21 mouse cellular contexts compared by ENCODE assay signal in the genomic region with DNA sequence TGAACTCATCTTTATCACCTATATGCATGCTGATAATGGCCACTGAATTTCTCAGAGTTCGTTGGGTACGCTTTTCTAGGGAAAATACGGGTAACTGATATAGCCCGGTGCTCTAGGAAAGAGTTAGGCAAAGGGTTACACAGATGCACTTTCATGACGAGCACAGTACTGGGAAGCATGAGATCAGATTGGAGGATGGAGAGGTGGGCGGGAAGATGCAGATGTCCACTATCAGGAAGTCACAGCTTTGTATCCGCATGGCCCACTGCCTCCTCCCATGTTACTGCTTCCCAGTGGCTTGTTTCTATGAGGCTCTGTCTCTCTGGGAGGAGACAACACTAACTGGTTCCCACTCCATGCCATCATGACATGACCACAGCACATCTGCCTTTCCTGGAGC.
"Had no signal": no experiment of that assay in that cellular context is flagged by ENCODE, and none has a peak within 500 bp of the region (broad histone marks: within the 10 kb centered on the region; RNA-seq: fewer than 3 reads in every experiment).

No protein-coding gene starts in this region.

- H3K4me2 ChIP-seq: lung, embryonic 15.5 days; midbrain, embryonic 13.5 days; neural tube, embryonic 13.5 days had no signal

- H3K9me3 ChIP-seq: lung, embryonic 15.5 days; midbrain, embryonic 10.5 days; midbrain, embryonic 13.5 days; neural tube, embryonic 13.5 days had no signal

- H3K27me3 ChIP-seq: lung, embryonic 15.5 days; midbrain, embryonic 13.5 days; neural tube, embryonic 13.5 days had no signal

- H3K36me3 ChIP-seq: lung, embryonic 15.5 days; midbrain, embryonic 10.5 days; midbrain, embryonic 13.5 days; neural tube, embryonic 13.5 days had no signal

- H3K4me3 ChIP-seq: layer of hippocampus, adult 2 months; left cerebral cortex, adult 2 months; lung, embryonic 15.5 days; megakaryocyte, embryonic 14.5 days; midbrain, embryonic 10.5 days; midbrain, embryonic 13.5 days; myocyte; neural tube, embryonic 13.5 days had no signal

- H3K27ac ChIP-seq: kidney, postnatal 0 days; layer of hippocampus, adult 2 months; left cerebral cortex, adult 2 months; lung, embryonic 15.5 days; midbrain, embryonic 10.5 days; midbrain, embryonic 13.5 days; neural tube, embryonic 13.5 days; stomach, postnatal 0 days had no signal

- DNase-seq: kidney, adult 18-20 months; kidney, postnatal 25 days; layer of hippocampus, postnatal 36 days; lung, adult 18-20 months; lung, postnatal 10 days; lung, postnatal 36 days; thymus, adult 2 months; thymus, postnatal 14 days; thymus, postnatal 4 days had no signal

- H3K9ac ChIP-seq: lung, embryonic 15.5 days; midbrain, embryonic 13.5 days; neural tube, embryonic 13.5 days had no signal

- H3K4me1 ChIP-seq: lung, embryonic 15.5 days had no signal

- ATAC-seq: intestine, embryonic 16.5 days; midbrain, embryonic 13.5 days; midbrain, embryonic 16.5 days had no signal
